Mouse (Mus musculus) myocyte (in vitro differentiated cells): ENCODE data around the gene Stac2.

ENCODE experiments used
- E2F4 ChIP-seq: IDR thresholded peaks from one replicate; pipeline ENCODE4 v1.6.1; 2011; ENCODE audit warnings: mild to moderate bottlenecking, control low read depth, moderate library complexity; ENCODE audit not compliant: insufficient read depth
- MYOD1 ChIP-seq, 3 experiments: IDR thresholded peaks; one replicate each; pipeline ENCODE4 v1.6.1; 2011; ENCODE audit warnings: control low read depth in 2 of 3, low read depth in 2 of 3, mild to moderate bottlenecking in 2 of 3, moderate library complexity in 1 of 3; ENCODE audit not compliant: insufficient read length in 2 of 3, control insufficient read depth in 1 of 3
- MYOG ChIP-seq, 3 experiments: IDR thresholded peaks; one replicate each; pipeline ENCODE4 v1.6.1; 2011; ENCODE audit warnings: control low read depth in 2 of 3, low read depth in 2 of 3, mild to moderate bottlenecking in 2 of 3; ENCODE audit not compliant: insufficient read length in 2 of 3, control insufficient read depth in 1 of 3, insufficient read depth in 1 of 3
- POLR2A ChIP-seq: IDR thresholded peaks from one replicate; pipeline ENCODE4 v1.6.1; 2011; ENCODE audit warnings: low read depth, mild to moderate bottlenecking, control low read depth, moderate library complexity; ENCODE audit not compliant: insufficient read length
- POLR2AphosphoS2 ChIP-seq: IDR thresholded peaks from one replicate; pipeline ENCODE4 v1.6.1; 2011; ENCODE audit warnings: low read depth, control low read depth; ENCODE audit not compliant: insufficient read length
- REST ChIP-seq: IDR thresholded peaks from one replicate; pipeline ENCODE4 v1.6.1; 2011; ENCODE audit warnings: mild to moderate bottlenecking, control low read depth, moderate library complexity; ENCODE audit not compliant: insufficient read depth, insufficient read length
- SRF ChIP-seq: IDR thresholded peaks from one replicate; pipeline ENCODE4 v1.6.1; 2011; ENCODE audit warnings: low read depth; ENCODE audit not compliant: control insufficient read depth, insufficient read length
- TCF12 ChIP-seq: IDR thresholded peaks from one replicate; pipeline ENCODE4 v1.6.1; 2011; ENCODE audit warnings: mild to moderate bottlenecking, control low read depth; ENCODE audit not compliant: poor library complexity, insufficient read depth, severe bottlenecking
- TCF3 ChIP-seq: IDR thresholded peaks from one replicate; pipeline ENCODE4 v1.6.1; 2011; ENCODE audit warnings: low read depth, control low read depth; ENCODE audit not compliant: insufficient read length
- USF1 ChIP-seq: IDR thresholded peaks from one replicate; pipeline ENCODE4 v1.6.1; 2011; ENCODE audit warnings: low read depth, mild to moderate bottlenecking, control low read depth, moderate library complexity

GRCm38 (mm10) chr11:98067255-98067654, 14.0 kb upstream of the Stac2 start:
- no peak for TF ChIP-seq TCF3
- TF ChIP-seq POLR2A = no peak
- no peak for TF ChIP-seq SRF
- TF ChIP-seq TCF12 = no peak
- TF ChIP-seq MYOD1 (IDR thresholded peaks at IDR 0.05; ENCODE audit: control insufficient read depth in 1 of 3, insufficient read length in 2 of 3, low read depth in 2 of 3) = no peak
- TF ChIP-seq E2F4 = no peak
- no peak for TF ChIP-seq MYOG (IDR thresholded peaks at IDR 0.05; ENCODE audit: control insufficient read depth in 1 of 3, insufficient read depth in 1 of 3, insufficient read length in 2 of 3, low read depth in 2 of 3)
- no peak for TF ChIP-seq USF1
- no peak for TF ChIP-seq POLR2AphosphoS2
- TF ChIP-seq REST = no peak
